Mouse (Mus musculus): ENCODE results near the gene Apod.

Gene Apod

GRCm38 (mm10) chr16:31314497-31315233, at the start of gene Apod:
TSS of gene Apod (minus strand) at chr16:31314808.
- no peak for DNase-seq

- no peak for DNase-seq
These were observed 49.3 kb upstream of the Apod start for GRCm38 (mm10) chr16:31363685-31364436.

- DNase-seq = no peak
These were observed 44.9 kb upstream of the Apod start for GRCm38 (mm10) chr16:31359542-31359941.

GRCm38 (mm10) chr16:31358991-31359390, 44.4 kb upstream of the Apod start:
- DNase-seq = no peak

- DNase-seq = no peak
These were observed 44.0 kb upstream of the Apod start for GRCm38 (mm10) chr16:31358576-31358975.

- DNase-seq = no peak
These were observed 41.3 kb upstream of the Apod start for GRCm38 (mm10) chr16:31355882-31356281.

- peak; percentile 81 for DNase-seq
These were observed 40.0 kb upstream of the Apod start for GRCm38 (mm10) chr16:31354341-31355329.

GRCm38 (mm10) chr16:31352996-31353395, 38.4 kb upstream of the Apod start:
- DNase-seq = peak; percentile 50

GRCm38 (mm10) chr16:31347581-31347980, 33.0 kb upstream of the Apod start:
- peak; percentile 77 for DNase-seq

- DNase-seq = no peak
These were observed 28.4 kb upstream of the Apod start for GRCm38 (mm10) chr16:31342966-31343365.

- no peak for DNase-seq
These were observed 27.9 kb upstream of the Apod start for GRCm38 (mm10) chr16:31342556-31342955.

- DNase-seq = no peak
These were observed 24.7 kb upstream of the Apod start for GRCm38 (mm10) chr16:31339332-31339731.

GRCm38 (mm10) chr16:31337956-31338355, 23.3 kb upstream of the Apod start:
- DNase-seq = no peak

- DNase-seq = no peak
These were observed 20.2 kb upstream of the Apod start for GRCm38 (mm10) chr16:31334796-31335195.

GRCm38 (mm10) chr16:31332586-31332985, 18.0 kb upstream of the Apod start:
- DNase-seq = no peak

- DNase-seq = peak; percentile 68
These were observed 16.4 kb upstream of the Apod start for GRCm38 (mm10) chr16:31330970-31331369.

GRCm38 (mm10) chr16:31329668-31330067, 15.1 kb upstream of the Apod start:
- DNase-seq = no peak

GRCm38 (mm10) chr16:31327891-31328290, 13.3 kb upstream of the Apod start:
- no peak for DNase-seq

- no peak for DNase-seq
These were observed 12.8 kb upstream of the Apod start for GRCm38 (mm10) chr16:31327430-31327829.

- no peak for DNase-seq
These were observed 12.1 kb upstream of the Apod start for GRCm38 (mm10) chr16:31326679-31327078.

- DNase-seq = no peak
These were observed 11.4 kb upstream of the Apod start for GRCm38 (mm10) chr16:31325966-31326365.

- DNase-seq = no peak
These were observed 10.5 kb upstream of the Apod start for GRCm38 (mm10) chr16:31325120-31325519.

- DNase-seq = no peak
These were observed 6.9 kb upstream of the Apod start for GRCm38 (mm10) chr16:31321501-31321900.
